Mouse (Mus musculus): ENCODE measurements around the gene Wdr20.
"Not testable (repeated sequence)": the region's sequence is repeated elsewhere in the genome, so short reads cannot be mapped to it uniquely, and the experiment has no call there.

Gene Wdr20

DNA sequence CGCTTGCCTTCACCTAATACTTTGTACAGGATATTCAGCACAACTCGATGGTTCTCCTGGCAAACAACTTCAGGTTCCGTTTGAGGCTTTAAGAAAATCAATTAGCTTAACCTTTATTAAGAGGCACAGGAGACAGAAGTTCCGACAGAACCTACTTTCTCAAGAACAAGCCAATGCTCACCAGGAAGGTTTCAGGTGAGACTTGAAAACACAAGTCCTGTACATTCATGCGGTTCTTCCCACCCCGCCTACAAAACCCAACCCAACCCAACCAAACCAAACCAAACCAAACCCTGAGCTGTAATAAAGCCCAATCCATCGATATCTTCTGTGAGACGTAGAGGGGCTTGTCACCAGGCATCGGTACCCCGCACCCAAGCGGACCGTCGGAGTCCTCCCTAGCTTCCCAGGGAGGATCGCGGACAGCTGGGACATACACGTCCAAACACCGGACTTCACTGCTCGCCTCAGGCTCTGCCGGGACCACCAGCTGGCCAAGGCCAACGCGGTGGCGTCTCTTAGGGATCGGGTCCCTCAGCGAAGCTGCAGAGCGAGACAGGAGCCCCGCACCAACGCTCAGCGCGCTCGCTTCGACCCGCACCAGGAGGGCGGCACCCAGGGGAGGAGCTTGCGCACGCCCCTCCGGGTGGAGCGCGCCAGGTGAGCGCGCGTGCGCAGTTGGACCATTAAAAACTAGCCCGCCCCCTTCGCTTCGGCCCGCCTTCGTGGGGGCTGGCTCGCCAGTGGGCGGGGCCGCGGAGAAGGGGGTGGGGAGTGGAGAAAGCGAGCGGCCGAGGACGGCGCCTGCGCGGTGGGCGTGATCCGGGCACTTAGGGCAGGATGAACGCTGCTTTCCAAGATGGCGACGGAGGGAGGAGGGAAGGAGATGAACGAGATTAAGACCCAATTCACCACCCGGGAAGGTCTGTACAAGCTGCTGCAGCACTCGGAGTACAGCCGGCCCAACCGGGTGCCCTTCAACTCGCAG, at the start of gene Wdr20:
Wdr20 (plus strand) TSS at position 775 of the 988 bp plus-strand sequence.
- peak; percentile 98 to 99 for DNase-seq (ENCODE audit: low spot score in 2 of 2)

DNA sequence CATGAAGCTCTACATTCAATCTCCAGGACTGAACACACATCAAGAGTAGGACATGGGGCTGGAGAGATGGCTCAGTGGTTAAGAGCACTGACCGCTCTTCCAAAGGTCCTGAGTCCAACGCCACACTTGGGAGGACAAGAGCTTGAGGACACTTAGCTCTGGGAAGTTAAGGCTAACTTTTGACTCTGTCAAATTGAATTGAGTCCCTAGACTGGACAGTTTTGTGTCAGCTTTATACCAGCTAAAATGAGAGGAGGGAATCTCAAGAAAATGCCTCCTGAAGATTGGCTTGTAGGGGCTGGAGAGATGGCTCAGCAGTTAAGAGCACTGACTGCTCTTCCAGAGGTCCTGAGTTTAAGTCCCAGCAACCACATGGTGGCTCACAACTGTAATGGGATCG, 48.8 kb upstream of the Wdr20 start:
- DNase-seq (ENCODE audit: low spot score in 2 of 2), result not testable (repeated sequence)

DNA sequence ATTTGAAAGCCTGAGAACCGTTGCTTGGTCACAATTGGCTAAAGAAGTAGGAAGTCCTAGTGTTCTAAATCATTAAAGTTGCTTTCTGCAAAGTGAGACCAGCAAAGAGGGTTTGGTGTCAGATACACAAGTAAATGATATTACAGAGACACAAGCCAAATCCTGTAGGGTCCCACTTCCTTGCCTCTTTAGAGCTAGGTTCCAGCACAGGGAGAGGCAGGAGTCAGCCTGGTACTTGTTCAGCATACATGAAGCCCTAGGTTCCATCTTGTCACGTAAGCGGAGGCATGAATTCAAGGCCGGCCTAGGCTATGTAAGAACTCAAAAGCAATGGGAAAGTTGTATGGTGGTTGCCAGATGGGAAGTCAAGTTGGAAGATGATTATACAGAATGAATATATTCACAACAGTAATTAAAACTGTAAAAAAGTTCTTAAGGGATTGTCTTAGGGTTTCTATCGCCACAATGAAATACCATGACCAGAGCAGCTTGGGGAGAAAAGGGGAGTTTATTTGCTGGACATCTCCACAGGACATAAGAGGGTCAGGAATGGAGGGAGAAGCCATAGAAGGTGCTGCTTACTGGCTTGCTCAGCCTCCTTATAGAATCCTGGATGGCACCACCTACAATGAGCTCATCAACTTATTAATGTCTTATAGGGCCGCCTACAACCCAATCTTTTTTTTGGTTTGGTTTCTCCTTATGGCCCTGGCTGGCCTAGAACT, 47.7 kb upstream of the Wdr20 start:
- DNase-seq (ENCODE audit: low spot score in 2 of 2), result no peak

DNA sequence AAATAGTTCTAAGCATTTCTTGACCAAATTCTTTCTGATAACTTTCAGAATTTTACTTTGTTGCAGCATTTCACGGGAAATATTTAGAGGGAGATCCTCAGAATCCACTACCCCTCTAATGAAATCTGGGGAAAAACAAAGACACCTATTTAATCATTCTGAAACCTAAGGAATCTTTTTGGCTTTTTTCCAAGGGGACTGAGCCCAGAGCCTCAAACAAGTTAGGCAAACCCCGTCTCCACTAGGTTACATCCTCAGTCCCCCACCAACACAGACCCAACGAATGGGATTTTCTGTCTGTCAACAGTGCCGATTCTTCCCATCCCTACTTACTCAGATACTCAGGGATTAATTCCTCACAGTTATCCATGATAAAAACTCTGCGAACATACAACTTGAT, 44.4 kb upstream of the Wdr20 start:
- not testable (repeated sequence) for DNase-seq (ENCODE audit: low spot score in 2 of 2)

DNA sequence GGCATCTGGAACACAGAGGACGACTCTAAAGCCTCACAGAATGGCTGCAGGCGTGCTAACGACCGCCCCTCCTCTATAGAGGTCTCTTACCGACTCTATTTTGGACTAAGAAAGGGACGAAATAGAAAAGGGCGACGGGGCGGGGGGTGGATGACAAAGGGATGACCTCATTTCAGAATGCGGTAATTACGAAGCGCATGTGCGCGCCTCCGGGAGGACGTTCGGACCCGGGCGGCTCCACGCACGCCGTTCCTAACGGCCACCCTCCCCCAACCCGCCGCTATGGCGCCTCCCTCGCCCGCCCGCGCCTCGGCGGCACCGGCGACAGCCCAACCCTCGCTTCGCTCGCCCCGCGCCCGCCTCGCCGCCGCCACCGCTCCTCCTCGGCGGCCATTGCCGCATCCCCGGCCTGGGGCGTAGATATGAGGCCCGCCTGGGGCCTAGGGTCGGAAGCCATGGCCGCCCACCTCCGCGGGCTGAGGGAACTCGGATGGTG, 42.0 kb upstream of the Wdr20 start:
- DNase-seq (ENCODE audit: low spot score in 2 of 2), result peak in 1 of 2 experiments; percentile 15

DNA sequence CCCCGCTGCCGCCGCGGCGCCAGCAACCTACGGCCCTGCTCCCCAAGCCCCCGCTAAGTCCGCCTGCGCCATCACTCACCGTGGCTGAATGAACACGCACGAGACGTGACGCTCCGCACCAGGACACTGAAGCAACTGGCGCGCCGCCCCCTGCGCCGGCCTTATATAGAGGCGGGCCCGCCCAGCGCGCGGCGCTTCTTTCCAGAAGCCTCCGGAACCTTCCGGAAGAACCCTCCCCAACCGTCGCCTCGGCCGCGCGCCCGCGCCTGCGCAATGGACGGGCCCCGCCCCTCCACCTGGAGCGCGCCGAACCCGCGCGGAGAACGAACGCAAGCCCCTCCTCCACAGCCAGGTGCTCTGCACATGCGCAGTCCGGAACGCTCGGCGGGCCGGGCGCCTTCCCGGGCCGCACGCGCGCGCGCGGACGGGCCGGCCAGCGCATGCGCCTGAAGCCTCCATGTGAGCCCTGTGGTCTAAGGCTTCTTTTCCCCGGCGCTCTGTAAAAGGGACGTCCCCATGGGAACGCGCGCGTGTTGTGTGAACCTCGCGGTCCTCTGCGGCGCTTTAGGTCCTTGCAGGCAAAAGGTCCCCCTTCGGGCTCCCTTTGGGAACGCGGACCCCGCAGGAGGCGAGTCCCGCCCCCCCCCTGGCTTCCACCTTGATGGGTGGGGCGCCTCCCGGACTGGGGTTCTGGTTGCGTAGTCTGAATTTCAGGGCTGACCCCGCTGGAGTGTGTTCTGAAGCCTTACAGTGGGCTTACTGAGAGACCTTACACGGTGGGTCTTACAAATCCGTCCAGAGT, 41.4 kb upstream of the Wdr20 start:
- DNase-seq (ENCODE audit: low spot score in 2 of 2), result peak; percentile 93 to 97

DNA sequence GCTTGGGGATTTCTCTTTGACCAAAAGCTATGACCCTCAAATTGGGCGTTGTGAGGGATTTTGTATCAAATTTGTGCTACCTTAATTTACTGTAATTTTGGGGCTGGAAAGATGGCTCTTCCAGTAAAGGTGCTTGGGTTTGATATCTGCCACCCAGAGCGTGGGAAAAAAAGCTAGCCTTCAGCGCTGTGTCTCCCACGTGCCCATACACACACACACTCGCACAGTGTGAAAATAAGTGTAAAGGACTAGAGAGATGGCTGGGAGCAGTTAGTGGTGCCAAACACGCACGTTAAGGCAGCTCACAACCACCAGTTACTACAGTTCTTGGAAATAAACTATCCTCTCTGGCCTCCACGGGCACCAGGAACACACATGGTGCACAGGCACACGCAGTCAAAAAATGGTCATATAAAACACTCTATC, 40.8 kb upstream of the Wdr20 start:
- no peak for DNase-seq (ENCODE audit: low spot score in 2 of 2)

DNA sequence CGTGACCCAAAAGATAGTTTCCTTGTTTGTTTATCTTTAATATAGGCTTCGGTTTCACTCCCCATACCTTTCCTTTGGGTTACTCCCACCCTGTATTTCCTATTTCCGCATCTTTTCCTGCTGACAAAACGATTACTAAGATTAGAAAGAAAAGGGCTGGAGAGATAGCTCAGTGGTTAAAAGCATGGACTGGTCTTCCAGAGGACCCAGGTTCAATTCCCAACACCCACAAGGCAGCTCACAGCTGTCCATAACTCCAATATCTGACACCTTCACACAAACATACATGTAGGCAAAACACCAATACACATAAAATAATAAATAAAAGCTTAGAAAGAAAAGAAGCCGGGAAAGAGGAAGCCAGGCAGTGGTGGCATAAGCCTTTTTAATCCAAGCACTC, 40.3 kb upstream of the Wdr20 start:
- DNase-seq (ENCODE audit: low spot score in 2 of 2), result no peak

DNA sequence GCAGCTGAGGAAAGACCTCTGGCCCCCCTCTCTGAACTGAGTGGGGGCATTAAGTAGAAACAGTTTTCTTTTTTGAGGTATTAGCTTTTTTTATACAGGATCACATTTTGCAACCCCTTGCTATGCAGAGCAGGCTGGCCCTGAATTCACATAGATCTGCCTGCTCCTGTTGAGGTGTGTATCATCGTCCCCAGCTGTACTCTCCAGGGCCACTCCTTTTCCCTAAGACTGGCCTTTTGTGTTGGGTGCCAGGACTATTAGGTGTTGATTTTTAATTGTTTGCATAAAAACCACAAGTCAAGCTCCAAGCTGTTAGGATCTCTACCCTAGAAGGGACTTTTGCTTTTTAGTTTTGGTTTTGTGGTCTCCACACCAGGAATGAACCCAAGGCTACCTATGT, 39.7 kb upstream of the Wdr20 start:
- no peak for DNase-seq (ENCODE audit: low spot score in 2 of 2)

DNA sequence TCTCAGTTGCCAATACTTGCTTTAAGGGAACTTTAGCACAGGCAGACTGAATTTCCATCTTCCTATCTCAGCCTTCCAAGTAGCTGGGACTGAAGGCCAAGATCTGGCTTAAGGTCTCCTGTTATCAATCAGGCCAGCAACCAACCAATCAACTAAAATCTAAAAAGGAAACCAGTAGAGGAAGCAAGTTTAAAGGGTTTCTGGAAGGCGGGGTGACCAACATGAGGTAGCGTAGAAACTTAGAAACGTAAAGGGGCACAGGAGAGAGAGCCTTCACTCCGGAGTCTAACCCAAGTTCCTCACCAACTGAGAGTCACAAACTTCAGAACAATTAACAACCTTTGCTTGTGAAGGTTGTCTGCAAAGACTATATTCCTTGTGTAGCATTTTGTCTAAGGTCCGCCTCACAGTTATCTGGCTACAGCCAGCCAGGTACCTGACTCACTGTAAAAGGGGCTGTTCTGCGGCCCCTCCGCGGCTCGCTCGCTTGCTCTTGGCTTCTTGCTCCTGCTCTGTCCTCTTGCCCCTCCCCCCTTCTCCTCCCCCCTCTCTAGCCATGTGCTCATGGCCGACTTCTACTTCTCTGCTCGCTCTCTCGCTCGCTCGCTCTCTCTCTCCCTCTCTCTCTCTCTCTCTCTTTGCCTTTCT, 39.1 kb upstream of the Wdr20 start:
- no peak for DNase-seq (ENCODE audit: low spot score in 2 of 2)

DNA sequence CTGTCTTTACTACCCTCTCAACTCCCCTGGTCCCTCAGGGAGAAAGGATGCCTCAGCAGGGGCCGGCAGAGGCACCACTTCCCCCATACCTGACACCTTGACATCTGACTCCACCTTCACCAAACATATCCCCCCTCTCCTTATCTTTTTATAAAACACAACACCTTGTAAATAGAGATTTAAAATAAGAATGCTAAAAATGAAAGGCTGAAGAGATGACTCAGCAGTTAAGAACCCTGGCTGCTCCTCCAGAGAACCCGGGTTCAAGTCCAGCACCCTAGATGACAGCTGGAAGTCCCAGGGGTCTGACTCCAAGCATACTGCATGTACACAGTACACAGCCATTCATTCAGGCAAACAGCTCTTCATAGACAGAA, 38.6 kb upstream of the Wdr20 start:
- DNase-seq (ENCODE audit: low spot score in 2 of 2), result no peak

DNA sequence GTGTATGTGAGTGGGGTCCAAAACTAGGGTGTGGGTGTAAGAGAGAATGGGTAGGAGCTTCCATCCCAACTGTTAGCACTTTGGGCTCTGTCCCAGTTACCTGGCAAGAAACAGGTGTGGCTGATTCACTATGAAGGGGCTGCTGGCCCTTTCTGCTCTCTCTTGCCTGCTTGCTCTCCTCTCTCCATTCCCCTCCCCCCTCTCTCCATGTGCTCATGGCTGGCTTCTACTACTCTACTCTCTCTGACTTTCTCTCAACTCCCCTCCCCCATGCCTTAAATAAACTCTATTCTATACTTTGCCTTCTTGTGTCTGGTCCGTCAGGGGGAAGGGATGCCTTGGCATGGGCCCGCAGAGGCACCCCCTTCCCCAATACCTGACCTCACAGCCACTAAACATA, 37.0 kb upstream of the Wdr20 start:
- DNase-seq (ENCODE audit: low spot score in 2 of 2), result no peak

DNA sequence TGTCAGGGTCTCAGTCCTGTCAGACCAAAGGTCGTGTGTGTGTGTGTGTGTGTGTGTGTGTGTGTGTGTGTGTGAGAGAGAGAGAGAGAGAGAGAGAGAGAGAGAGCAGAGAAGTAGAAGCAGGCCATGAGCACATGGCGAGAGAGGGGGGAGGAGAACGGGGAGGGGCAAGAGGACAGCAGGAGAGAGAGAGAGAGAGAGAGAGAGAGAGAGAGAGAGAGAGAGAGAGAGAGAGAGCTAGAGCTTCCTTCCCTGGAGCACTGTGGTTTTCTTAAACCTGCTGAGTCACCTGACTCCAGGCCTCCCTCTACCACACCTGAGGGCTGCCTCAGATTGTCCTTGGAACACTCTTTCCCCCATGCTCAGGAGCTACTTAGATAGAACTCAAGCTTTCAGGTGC, 36.4 kb upstream of the Wdr20 start:
- DNase-seq (ENCODE audit: low spot score in 2 of 2), result not testable (repeated sequence)

DNA sequence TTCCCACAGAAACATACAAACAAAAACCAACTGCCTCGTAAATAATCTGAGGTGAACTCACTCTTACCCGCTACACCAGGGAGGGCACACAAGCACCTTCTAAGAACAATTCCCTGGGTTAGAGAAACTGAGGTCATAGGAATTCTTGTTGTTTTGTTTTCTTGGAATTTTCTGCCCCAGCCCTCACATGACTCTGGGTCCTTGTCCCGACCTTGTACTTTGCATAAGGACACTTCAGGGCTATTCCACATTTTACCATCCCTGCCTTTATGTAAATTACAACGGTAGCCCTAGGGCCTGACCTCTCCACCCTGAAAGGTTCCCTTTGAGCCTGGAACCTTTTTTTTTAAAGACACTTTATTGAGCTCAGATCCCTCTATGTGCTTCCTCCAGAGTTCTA, 35.2 kb upstream of the Wdr20 start, which contains the start of gene Hsp90aa1:
Hsp90aa1 (minus strand) TSS at position 173 of the 400 bp plus-strand sequence.
- no peak for DNase-seq (ENCODE audit: low spot score in 2 of 2)

DNA sequence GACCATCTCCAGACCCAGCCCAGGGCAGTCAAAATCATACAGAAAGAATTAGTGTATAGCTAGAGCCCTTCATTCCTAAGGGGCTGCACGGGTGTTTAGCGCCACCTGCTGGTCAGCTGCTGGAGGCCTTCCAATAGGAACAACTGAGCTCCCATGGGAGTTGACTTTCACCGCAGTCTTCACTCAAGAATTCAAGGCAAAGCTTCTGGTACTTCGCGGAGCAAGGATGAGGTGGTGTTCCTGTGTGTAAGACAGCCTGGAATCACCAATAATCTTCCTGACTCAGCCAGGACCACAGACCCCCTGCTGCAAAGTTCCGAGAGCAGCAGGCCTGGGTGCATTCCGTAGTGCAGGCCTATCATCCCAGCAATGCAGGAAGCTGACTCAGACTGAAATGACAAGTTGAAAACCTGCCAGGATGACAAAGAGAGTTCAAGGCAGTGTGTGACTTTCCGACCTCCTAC, 34.7 kb upstream of the Wdr20 start:
- DNase-seq (ENCODE audit: low spot score in 2 of 2), result peak; percentile 76 to 83

DNA sequence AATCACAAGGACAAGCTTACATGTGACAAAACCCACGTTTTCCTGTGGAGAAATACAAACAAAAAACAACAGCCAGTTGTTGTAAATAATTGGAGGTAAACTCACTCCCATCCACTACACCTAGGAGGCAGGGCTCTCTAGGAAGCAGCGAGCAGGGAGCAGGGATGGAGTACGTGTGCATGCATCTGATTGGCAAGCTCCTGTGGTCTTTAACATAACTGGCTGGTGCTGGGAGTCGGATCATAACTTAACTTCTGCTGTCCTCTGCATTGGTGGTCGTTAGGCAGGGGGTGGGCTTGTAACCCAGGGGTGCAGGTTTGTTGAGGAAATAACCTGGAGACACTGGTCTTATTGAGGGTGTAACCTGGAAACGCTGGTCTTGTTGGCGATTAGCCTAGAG, 34.1 kb upstream of the Wdr20 start:
- no peak for DNase-seq (ENCODE audit: low spot score in 2 of 2)

DNA sequence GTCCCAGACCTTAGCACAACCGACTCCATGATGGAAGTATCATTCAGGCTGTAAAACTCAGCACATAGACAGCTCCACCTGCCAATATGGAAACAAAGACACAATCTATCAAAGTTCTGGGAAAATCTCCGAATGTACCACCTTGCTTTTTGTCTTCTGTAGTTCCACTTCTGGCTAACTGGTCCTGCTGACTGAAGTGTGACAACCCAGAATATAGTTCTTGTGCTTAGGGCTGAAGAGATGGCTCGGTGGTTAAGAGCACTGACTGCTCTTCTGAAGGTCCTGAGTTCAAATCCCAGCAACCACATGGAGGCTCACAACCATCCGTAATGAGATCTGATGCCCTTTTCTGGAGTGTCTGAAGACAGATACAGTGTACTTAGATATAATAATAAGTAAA, 32.3 kb upstream of the Wdr20 start:
- DNase-seq (ENCODE audit: low spot score in 2 of 2), result not testable (repeated sequence)

DNA sequence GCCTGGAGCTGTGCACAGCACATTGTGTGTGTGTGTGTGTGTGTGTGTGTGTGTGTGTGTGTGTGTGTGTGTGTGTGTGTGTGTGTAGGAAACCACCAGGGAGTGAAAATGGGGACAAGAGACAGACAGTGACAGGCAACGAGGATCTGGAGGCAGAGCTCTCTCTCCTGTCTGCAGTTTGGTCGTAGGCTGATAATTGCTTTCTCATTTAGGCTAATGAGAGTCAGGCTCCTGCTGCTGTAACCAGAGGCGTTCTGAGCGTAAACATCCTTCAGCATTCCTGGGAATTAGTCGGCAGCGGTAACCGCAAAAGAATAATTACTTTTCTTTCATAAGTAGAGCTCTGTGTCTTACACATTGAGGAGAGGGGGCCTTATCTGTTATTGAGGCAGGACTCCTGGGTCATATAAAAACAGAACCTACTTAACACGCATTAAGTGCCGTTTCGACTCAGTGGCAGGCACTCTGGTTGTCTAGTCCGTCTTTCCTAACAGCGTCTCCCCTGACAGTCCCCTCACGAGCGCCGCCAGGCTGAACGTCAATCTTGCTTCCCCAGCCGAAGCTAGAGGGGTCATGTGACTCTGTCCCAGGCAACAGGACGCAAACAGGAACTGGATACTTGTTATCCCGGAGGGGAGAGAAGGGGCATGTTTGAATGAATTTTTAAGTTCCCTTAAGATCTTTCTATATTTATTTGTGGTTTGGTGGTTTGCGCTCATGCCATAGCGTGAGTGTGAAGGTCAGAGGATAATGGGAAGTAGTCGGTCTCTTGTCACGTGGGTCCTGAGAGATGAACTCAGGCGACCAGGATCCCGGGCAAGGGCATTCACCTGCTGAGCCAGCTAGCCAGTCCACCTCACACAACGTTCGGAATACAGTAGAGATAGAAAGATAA, 31.2 kb upstream of the Wdr20 start:
- peak; percentile 15 to 23 for DNase-seq (ENCODE audit: low spot score in 2 of 2)

DNA sequence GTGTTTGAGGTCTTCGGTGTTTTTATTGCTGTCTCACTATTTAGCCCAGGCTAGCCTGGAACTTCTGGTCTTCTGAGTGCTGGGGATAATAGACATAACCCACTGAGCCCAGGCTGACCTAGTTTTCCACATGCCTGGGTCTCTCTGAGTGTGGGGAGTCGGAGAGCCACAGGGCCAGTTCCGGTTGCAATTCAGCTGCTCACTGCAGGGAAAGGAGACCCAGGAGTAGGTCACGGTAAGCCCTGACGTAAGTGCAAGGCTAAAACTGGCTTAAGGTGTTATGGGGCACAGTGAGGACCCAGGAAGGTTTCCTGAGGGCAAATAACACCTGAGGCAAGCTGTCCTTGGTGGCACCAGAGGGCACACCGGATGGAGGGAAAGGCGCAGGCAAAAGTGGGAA, 30.3 kb upstream of the Wdr20 start:
- no peak for DNase-seq (ENCODE audit: low spot score in 2 of 2)

DNA sequence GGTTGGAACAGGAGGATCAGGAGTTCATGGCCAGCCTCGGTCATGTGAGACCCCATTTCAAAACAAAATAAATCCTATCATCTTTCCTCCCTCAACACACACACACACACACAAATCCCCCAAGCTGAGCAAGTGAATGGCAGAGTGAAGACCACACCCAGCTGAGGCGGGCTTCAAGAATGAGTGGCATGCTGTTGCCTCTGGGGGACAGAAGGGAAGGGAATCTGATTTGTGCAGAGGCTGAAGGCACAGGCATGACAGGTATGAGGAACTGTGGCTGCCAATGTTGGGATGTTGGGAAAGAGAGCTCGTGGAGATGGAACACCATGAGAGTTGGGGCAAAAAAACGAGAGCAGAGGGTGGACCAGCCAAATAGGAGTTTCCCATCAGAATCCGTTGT, 26.5 kb upstream of the Wdr20 start:
- no peak for DNase-seq (ENCODE audit: low spot score in 2 of 2)
